Mouse (Mus musculus): ENCODE results near the gene Camkmt. TPM values are rescaled to one million over a fixed set of nuclear protein-coding genes. Genes with fewer than 3 reads are reported as not detected.

Camkmt gene
- total and polyA plus RNA-seq, 3 experiments: 1.6 to 5.9 TPM; not detected in 1

- DNase-seq (ENCODE audit: low read depth, low spot score): no peak
- TF ChIP-seq TAL1 (IDR thresholded peaks at IDR 0.05; ENCODE audit: low read length) (no peak), MAZ (IDR thresholded peaks at IDR 0.05; ENCODE audit: low read depth, low read length) (no peak)
- H3K27ac ChIP-seq (ENCODE audit: control insufficient read depth, low read depth, low read length): no peak overlapping the region
- no peaks in the 10 kb centered on the region for H3K4me1 ChIP-seq (ENCODE audit: control insufficient read depth in 1 of 2, insufficient read depth in 2 of 2, low read length in 2 of 2)
- no peaks in the 10 kb centered on the region for H3K79me2 ChIP-seq (ENCODE audit: control insufficient read depth, insufficient read depth, low read length, poor library complexity)
- H3K27me3 ChIP-seq (ENCODE audit: control insufficient read depth in 1 of 2, insufficient read depth in 2 of 2, low read length in 2 of 2): no peaks in the 10 kb centered on the region
- no peaks in the 10 kb centered on the region for H3K36me3 ChIP-seq (ENCODE audit: control insufficient read depth in 1 of 2, insufficient read depth in 2 of 2, low read length in 2 of 2)
- H3K4me3 ChIP-seq (ENCODE audit: control insufficient read depth in 1 of 2, insufficient read depth in 1 of 2, low read depth in 2 of 2, low read length in 2 of 2): no peak overlapping the region
- H3K9me3 ChIP-seq (replicated peaks; ENCODE audit: insufficient read depth, low read length): no peaks in the 10 kb centered on the region
- H3K9ac ChIP-seq (ENCODE audit: control insufficient read depth, low read depth, low read length, poor library complexity, severe bottlenecking): no peak overlapping the region
Measured at GRCm38 (mm10) chr17:85079276-85079675, 11.1 kb upstream of the Camkmt start.

GRCm38 (mm10) chr17:85080781-85081180 lies 9.6 kb upstream of the Camkmt start:
- Histone ChIP-seq H3K4me1 (ENCODE audit: control insufficient read depth in 1 of 2, insufficient read depth in 2 of 2, low read length in 2 of 2) (peaks cover 3 to 4% of the 10 kb centered on the region in 2 experiments; a peak in 2 of 4 replicates), H3K27ac (ENCODE audit: control insufficient read depth, low read depth, low read length) (no peak overlapping the region), H3K9me3 (replicated peaks; ENCODE audit: insufficient read depth, low read length) (no peaks in the 10 kb centered on the region), H3K27me3 (ENCODE audit: control insufficient read depth in 1 of 2, insufficient read depth in 2 of 2, low read length in 2 of 2) (no peaks in the 10 kb centered on the region), H3K9ac (ENCODE audit: control insufficient read depth, low read depth, low read length, poor library complexity, severe bottlenecking) (no peak overlapping the region), H3K4me3 (ENCODE audit: control insufficient read depth in 1 of 2, insufficient read depth in 1 of 2, low read depth in 2 of 2, low read length in 2 of 2) (no peak overlapping the region), H3K79me2 (ENCODE audit: control insufficient read depth, insufficient read depth, low read length, poor library complexity) (no peaks in the 10 kb centered on the region), H3K36me3 (ENCODE audit: control insufficient read depth in 1 of 2, insufficient read depth in 2 of 2, low read length in 2 of 2) (peaks cover 0 to 6% of the 10 kb centered on the region in 2 experiments; a peak in 2 of 4 replicates)
- no peak for DNase-seq (ENCODE audit: low read depth, low spot score)
- TF ChIP-seq MEF2A (IDR thresholded peaks at IDR 0.05; ENCODE audit: extremely low read depth, insufficient replicate concordance, low read depth, low read length, poor library complexity, severe bottlenecking): no peak
- no peak for TF ChIP-seq RCOR1 (IDR thresholded peaks at IDR 0.05; ENCODE audit: low read depth, low read length)
- no peak for TF ChIP-seq TCF12 (IDR thresholded peaks at IDR 0.05; ENCODE audit: low read depth, low read length)
- TF ChIP-seq GABPA (IDR thresholded peaks at IDR 0.05; ENCODE audit: low read depth, low read length): no peak

GRCm38 (mm10) chr17:85085335-85085734 lies 5.0 kb upstream of the Camkmt start:
- no peak overlapping the region for H3K27ac ChIP-seq (ENCODE audit: control insufficient read depth, low read depth, low read length)
- DNase-seq (ENCODE audit: low read depth, low spot score): peak; percentile 8
- H3K79me2 ChIP-seq (ENCODE audit: control insufficient read depth, insufficient read depth, low read length, poor library complexity): no peaks in the 10 kb centered on the region; the same call in 1 of the 2 replicates
- H3K36me3 ChIP-seq (ENCODE audit: control insufficient read depth in 1 of 2, insufficient read depth in 2 of 2, low read length in 2 of 2): peaks cover 0 to 10% of the 10 kb centered on the region in 2 experiments; a peak in 2 of 4 replicates
- H3K9me3 ChIP-seq (replicated peaks; ENCODE audit: insufficient read depth, low read length): no peaks in the 10 kb centered on the region
- H3K9ac ChIP-seq (ENCODE audit: control insufficient read depth, low read depth, low read length, poor library complexity, severe bottlenecking): no peak overlapping the region
- H3K27me3 ChIP-seq (ENCODE audit: control insufficient read depth in 1 of 2, insufficient read depth in 2 of 2, low read length in 2 of 2): no peaks in the 10 kb centered on the region
- no peak overlapping the region for H3K4me3 ChIP-seq (ENCODE audit: control insufficient read depth in 1 of 2, insufficient read depth in 1 of 2, low read depth in 2 of 2, low read length in 2 of 2)
- TF ChIP-seq POLR2A (IDR thresholded peaks at IDR 0.05; ENCODE audit: control insufficient read depth in 1 of 2, insufficient read depth in 1 of 2, low read depth in 1 of 2, low read length in 2 of 2, poor library complexity in 1 of 2): no peak
- peak; percentile 43; the same call in 1 of the 2 replicates for TF ChIP-seq GATA1 (IDR thresholded peaks at IDR 0.05; ENCODE audit: low read depth, low read length)
- TF ChIP-seq NRF1 (IDR thresholded peaks at IDR 0.05; ENCODE audit: insufficient read depth, low read depth, low read length, poor library complexity, severe bottlenecking): no peak
- TF ChIP-seq TCF12 (IDR thresholded peaks at IDR 0.05; ENCODE audit: low read depth, low read length): 0 out of 2 replicates have a peak, but pooled peaks have one; percentile 25
- peaks cover 3 to 4% of the 10 kb centered on the region in 2 experiments; a peak in 2 of 4 replicates for H3K4me1 ChIP-seq (ENCODE audit: control insufficient read depth in 1 of 2, insufficient read depth in 2 of 2, low read length in 2 of 2)
